Mouse (Mus musculus) myocyte (in vitro differentiated cells): ENCODE measurements at regions not wholly inside any gene's neighbourhood (a gene's known extent, or its start where the extent isn't known, plus 50 kb on each side); places are given as distances from the start of the nearest gene placed in this dataset.

Experiments
- E2F4 ChIP-seq: IDR thresholded peaks from one replicate; pipeline ENCODE4 v1.6.1; 2011; ENCODE audit warnings: mild to moderate bottlenecking, control low read depth, moderate library complexity; ENCODE audit not compliant: insufficient read depth
- MAX ChIP-seq: IDR thresholded peaks from one replicate; pipeline ENCODE4 v1.6.1; 2011; ENCODE audit warnings: low read depth, mild to moderate bottlenecking, control low read depth
- MYOD1 ChIP-seq, 3 experiments: IDR thresholded peaks; one replicate each; pipeline ENCODE4 v1.6.1; 2011; ENCODE audit warnings: control low read depth in 2 of 3, low read depth in 2 of 3, mild to moderate bottlenecking in 2 of 3, moderate library complexity in 1 of 3; ENCODE audit not compliant: insufficient read length in 2 of 3, control insufficient read depth in 1 of 3
- MYOG ChIP-seq, 3 experiments: IDR thresholded peaks; one replicate each; pipeline ENCODE4 v1.6.1; 2011; ENCODE audit warnings: control low read depth in 2 of 3, low read depth in 2 of 3, mild to moderate bottlenecking in 2 of 3; ENCODE audit not compliant: insufficient read length in 2 of 3, control insufficient read depth in 1 of 3, insufficient read depth in 1 of 3
- POLR2A ChIP-seq: IDR thresholded peaks from one replicate; pipeline ENCODE4 v1.6.1; 2011; ENCODE audit warnings: low read depth, mild to moderate bottlenecking, control low read depth, moderate library complexity; ENCODE audit not compliant: insufficient read length
- POLR2AphosphoS2 ChIP-seq: IDR thresholded peaks from one replicate; pipeline ENCODE4 v1.6.1; 2011; ENCODE audit warnings: low read depth, control low read depth; ENCODE audit not compliant: insufficient read length
- REST ChIP-seq: IDR thresholded peaks from one replicate; pipeline ENCODE4 v1.6.1; 2011; ENCODE audit warnings: mild to moderate bottlenecking, control low read depth, moderate library complexity; ENCODE audit not compliant: insufficient read depth, insufficient read length
- TCF12 ChIP-seq: IDR thresholded peaks from one replicate; pipeline ENCODE4 v1.6.1; 2011; ENCODE audit warnings: mild to moderate bottlenecking, control low read depth; ENCODE audit not compliant: poor library complexity, insufficient read depth, severe bottlenecking
- TCF3 ChIP-seq: IDR thresholded peaks from one replicate; pipeline ENCODE4 v1.6.1; 2011; ENCODE audit warnings: low read depth, control low read depth; ENCODE audit not compliant: insufficient read length
- USF1 ChIP-seq: IDR thresholded peaks from one replicate; pipeline ENCODE4 v1.6.1; 2011; ENCODE audit warnings: low read depth, mild to moderate bottlenecking, control low read depth, moderate library complexity

DNA sequence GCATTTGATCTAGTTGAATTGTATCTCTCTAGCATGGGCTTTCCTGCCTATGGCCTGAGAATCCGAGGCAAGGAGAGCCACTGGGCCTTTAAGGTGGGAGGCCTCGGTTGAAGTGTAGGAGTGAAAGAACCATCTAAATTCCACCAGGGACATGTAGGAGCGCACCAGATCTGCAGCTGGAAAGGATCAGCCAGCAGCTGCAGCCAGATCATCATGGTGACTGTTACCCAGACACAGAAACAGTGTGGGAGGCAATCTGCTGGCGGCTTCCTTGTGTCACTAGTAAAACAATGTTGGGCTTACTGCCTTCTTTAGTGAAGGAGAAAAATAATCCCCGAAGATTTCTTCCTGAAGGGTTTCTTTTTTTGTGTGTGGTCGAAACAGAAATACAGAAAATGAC is 99.8 kb upstream of the Ptger4 start:
- TF ChIP-seq E2F4 (no peak), POLR2A (no peak), USF1 (no peak), REST (no peak), MYOD1 (IDR thresholded peaks at IDR 0.05; ENCODE audit: control insufficient read depth in 1 of 3, insufficient read length in 2 of 3, low read depth in 2 of 3) (peak in 2 of 3 experiments; percentile 52 to 59), MAX (no peak), TCF12 (no peak), POLR2AphosphoS2 (no peak), TCF3 (no peak), MYOG (IDR thresholded peaks at IDR 0.05; ENCODE audit: control insufficient read depth in 1 of 3, insufficient read depth in 1 of 3, insufficient read length in 2 of 3, low read depth in 2 of 3) (no peak)
